Mouse (Mus musculus): ENCODE results near the gene Tmod2. TPM values are rescaled to one million over a fixed set of nuclear protein-coding genes. Genes with fewer than 3 reads are reported as not detected.
A peak's percentile ranks its signal among the peaks of the same experiment; 100 is the strongest.

The Tmod2 gene
- polyA plus RNA-seq, 1 experiment from 2014 or later: 112 TPM

GRCm38 (mm10) chr9:75599191-75599841 lies 11.8 kb downstream of the Tmod2 start:
- no peak overlapping the region for H3K4me2 ChIP-seq
- no peaks in the 10 kb centered on the region for H3K9me3 ChIP-seq
- no peak overlapping the region for H3K9ac ChIP-seq
- 44% methylated on average over 5 of the region's 5 CpGs for WGBS
- H3K27ac ChIP-seq: peak overlapping the region; percentile 59; the same call in 1 of the 2 replicates
- H3K4me1 ChIP-seq: peaks cover 19% of the 10 kb centered on the region
- no peak overlapping the region for H3K4me3 ChIP-seq (replicated peaks)
- ATAC-seq (ENCODE audit: low FRiP score): peak; percentile 90
- H3K36me3 ChIP-seq (replicated peaks): peaks cover 22% of the 10 kb centered on the region
- H3K27me3 ChIP-seq: no peaks in the 10 kb centered on the region

- no peak for ATAC-seq (ENCODE audit: low FRiP score)
- H3K4me3 ChIP-seq (replicated peaks): no peak overlapping the region
- no peak overlapping the region for H3K9ac ChIP-seq
- peaks cover 31% of the 10 kb centered on the region for H3K36me3 ChIP-seq (replicated peaks)
- no peak overlapping the region for H3K4me2 ChIP-seq
- H3K4me1 ChIP-seq: peaks cover 19% of the 10 kb centered on the region
- WGBS: 69% methylated on average over 4 of the region's 4 CpGs
- no peaks in the 10 kb centered on the region for H3K9me3 ChIP-seq
- no peaks in the 10 kb centered on the region for H3K27me3 ChIP-seq
- no peak overlapping the region for H3K27ac ChIP-seq
Observed at GRCm38 (mm10) chr9:75597596-75597995, 13.5 kb downstream of the Tmod2 start.

DNA sequence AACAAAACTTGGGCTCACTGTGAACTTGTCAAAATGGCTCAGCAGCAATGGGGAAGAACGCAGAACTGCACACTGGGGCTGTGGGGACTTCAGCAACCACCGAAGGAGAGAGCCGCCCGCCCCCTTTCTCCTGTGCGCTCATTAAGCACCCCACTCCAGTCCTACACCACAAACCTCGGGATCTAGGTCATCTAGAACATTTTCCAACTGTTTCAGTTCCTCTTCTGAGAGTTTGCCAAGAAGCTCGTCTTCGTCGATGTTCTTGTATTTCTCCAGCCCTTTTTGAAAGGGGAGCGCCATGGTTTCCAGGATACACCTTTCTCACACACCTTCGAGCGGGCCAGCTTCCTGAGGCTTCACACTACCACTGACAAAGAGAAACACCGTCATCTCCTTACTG lies 14.1 kb downstream of the Tmod2 start:
- 93% methylated on average over 13 of the region's 13 CpGs for WGBS
- H3K4me1 ChIP-seq: peaks cover 19% of the 10 kb centered on the region
- peaks cover 37% of the 10 kb centered on the region for H3K36me3 ChIP-seq (replicated peaks)
- no peak overlapping the region for H3K4me2 ChIP-seq
- no peak overlapping the region for H3K9ac ChIP-seq
- no peak overlapping the region for H3K4me3 ChIP-seq (replicated peaks)
- no peak for ATAC-seq (ENCODE audit: low FRiP score)
- no peaks in the 10 kb centered on the region for H3K9me3 ChIP-seq
- H3K27me3 ChIP-seq: no peaks in the 10 kb centered on the region
- H3K27ac ChIP-seq: no peak overlapping the region

GRCm38 (mm10) chr9:75593481-75593880 lies 17.6 kb downstream of the Tmod2 start:
- H3K9ac ChIP-seq: no peak overlapping the region
- no peak overlapping the region for H3K4me3 ChIP-seq (replicated peaks)
- H3K4me2 ChIP-seq: no peak overlapping the region
- no peak overlapping the region for H3K27ac ChIP-seq
- no peaks in the 10 kb centered on the region for H3K27me3 ChIP-seq
- peaks cover 67% of the 10 kb centered on the region for H3K36me3 ChIP-seq (replicated peaks)
- H3K9me3 ChIP-seq: no peaks in the 10 kb centered on the region
- 0 out of 2 replicates have a peak, but pooled peaks have one; percentile 11 for ATAC-seq (ENCODE audit: low FRiP score)
- WGBS: 85% methylated on average over 5 of the region's 5 CpGs
- H3K4me1 ChIP-seq: peaks cover 4% of the 10 kb centered on the region; the same call in 1 of the 2 replicates

GRCm38 (mm10) chr9:75589850-75590790 lies 21.0 kb downstream of the Tmod2 start:
- Histone ChIP-seq H3K9me3 (no peaks in the 10 kb centered on the region), H3K27ac (no peak overlapping the region), H3K9ac (no peak overlapping the region), H3K4me1 (no peaks in the 10 kb centered on the region), H3K4me2 (no peak overlapping the region), H3K27me3 (no peaks in the 10 kb centered on the region), H3K36me3 (replicated peaks) (peaks cover 92% of the 10 kb centered on the region), H3K4me3 (replicated peaks) (no peak overlapping the region)
- ATAC-seq (ENCODE audit: low FRiP score): no peak
- 78% methylated on average over 15 of the region's 15 CpGs for WGBS

DNA sequence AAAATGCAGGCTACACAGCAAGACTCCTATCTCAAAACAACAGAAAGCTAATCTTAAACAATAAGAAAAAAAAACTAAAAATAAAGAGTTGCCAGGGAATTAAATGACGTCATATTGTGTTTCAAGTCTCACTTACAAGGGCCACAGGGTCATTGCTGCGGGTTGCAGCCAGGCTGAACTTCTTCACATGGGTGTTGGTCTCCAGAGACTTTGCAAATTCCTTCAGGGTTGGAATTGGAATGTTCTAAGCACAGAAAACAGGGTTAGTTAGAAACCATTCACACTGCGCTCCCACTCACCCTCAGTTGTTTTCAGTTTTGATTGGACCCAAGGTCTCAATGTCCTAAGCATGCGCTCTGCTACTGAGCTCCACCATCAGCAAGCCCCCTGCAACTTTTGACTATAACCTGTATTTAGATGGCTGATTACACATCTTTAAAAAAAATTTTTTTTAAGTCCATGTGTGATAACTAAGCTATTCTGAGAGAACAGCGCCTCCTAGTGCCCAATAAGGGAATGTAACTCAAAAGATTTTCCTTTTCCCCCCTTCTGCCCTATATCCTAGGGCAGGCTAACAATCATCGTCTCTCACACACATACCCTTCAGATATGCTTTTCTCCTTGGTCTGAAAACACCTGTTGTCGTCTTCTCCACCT lies 29.3 kb downstream of the Tmod2 start:
- Histone ChIP-seq H3K4me3 (replicated peaks) (no peak overlapping the region), H3K27ac (no peak overlapping the region), H3K27me3 (no peaks in the 10 kb centered on the region), H3K36me3 (replicated peaks) (peaks cover 67% of the 10 kb centered on the region), H3K9ac (no peak overlapping the region), H3K4me2 (no peak overlapping the region), H3K9me3 (no peaks in the 10 kb centered on the region), H3K4me1 (no peaks in the 10 kb centered on the region)
- WGBS: 58% methylated on average over 7 of the region's 7 CpGs
- no peak for ATAC-seq (ENCODE audit: low FRiP score)

- ATAC-seq (ENCODE audit: low FRiP score): no peak
- no peaks in the 10 kb centered on the region for H3K9me3 ChIP-seq
- no peaks in the 10 kb centered on the region for H3K27me3 ChIP-seq
- no peaks in the 10 kb centered on the region for H3K4me1 ChIP-seq
- H3K4me2 ChIP-seq: no peak overlapping the region
- H3K36me3 ChIP-seq (replicated peaks): peaks cover 68% of the 10 kb centered on the region
- no peak overlapping the region for H3K27ac ChIP-seq
- WGBS: 88% methylated on average over 6 of the region's 6 CpGs
- H3K4me3 ChIP-seq (replicated peaks): no peak overlapping the region
- H3K9ac ChIP-seq: no peak overlapping the region
Observed at GRCm38 (mm10) chr9:75579321-75579720, 31.8 kb downstream of the Tmod2 start.

GRCm38 (mm10) chr9:75571036-75571942 lies 39.8 kb downstream of the Tmod2 start:
- H3K9me3 ChIP-seq: no peaks in the 10 kb centered on the region
- no peak overlapping the region for H3K4me2 ChIP-seq
- H3K27ac ChIP-seq: no peak overlapping the region
- H3K9ac ChIP-seq: no peak overlapping the region
- no peaks in the 10 kb centered on the region for H3K4me1 ChIP-seq
- ATAC-seq (ENCODE audit: low FRiP score): no peak
- no peak overlapping the region for H3K4me3 ChIP-seq (replicated peaks)
- H3K27me3 ChIP-seq: no peaks in the 10 kb centered on the region
- WGBS: 95% methylated on average over 5 of the region's 5 CpGs
- H3K36me3 ChIP-seq (replicated peaks): peaks cover 37% of the 10 kb centered on the region

DNA sequence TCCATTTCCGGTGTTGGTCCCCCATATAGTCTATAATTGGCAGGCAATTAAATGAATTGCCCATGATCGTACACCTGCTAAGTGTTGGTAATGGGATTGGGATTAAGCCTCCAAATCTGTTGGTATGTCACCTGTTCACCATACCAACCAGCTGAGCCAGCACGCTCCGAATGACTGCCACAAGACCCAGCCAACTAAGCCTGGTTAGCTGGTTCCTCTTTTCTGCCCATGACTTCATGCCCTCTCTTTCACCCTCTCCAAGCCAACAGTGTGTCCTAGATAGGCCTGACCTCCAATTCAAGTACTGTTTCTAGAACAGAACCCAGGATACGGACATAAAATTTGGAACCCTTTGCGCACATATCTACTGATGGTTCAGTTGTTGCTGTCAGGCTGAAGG lies 42.7 kb downstream of the Tmod2 start:
- Histone ChIP-seq H3K4me1 (no peaks in the 10 kb centered on the region), H3K4me3 (replicated peaks) (no peak overlapping the region), H3K4me2 (no peak overlapping the region), H3K27me3 (no peaks in the 10 kb centered on the region), H3K9ac (no peak overlapping the region), H3K27ac (no peak overlapping the region), H3K36me3 (replicated peaks) (peaks cover 10% of the 10 kb centered on the region), H3K9me3 (no peaks in the 10 kb centered on the region)
- no peak for ATAC-seq (ENCODE audit: low FRiP score)
- WGBS: 88% methylated on average over 6 of the region's 6 CpGs

- Histone ChIP-seq H3K4me1 (no peaks in the 10 kb centered on the region), H3K9me3 (no peaks in the 10 kb centered on the region), H3K4me2 (no peak overlapping the region), H3K27ac (no peak overlapping the region), H3K36me3 (replicated peaks) (no peaks in the 10 kb centered on the region; the same call in 1 of the 2 replicates), H3K4me3 (replicated peaks) (no peak overlapping the region), H3K9ac (no peak overlapping the region), H3K27me3 (peaks cover 3% of the 10 kb centered on the region; the same call in 1 of the 2 replicates)
- no peak for ATAC-seq (ENCODE audit: low FRiP score)
- 89% methylated on average over 6 of the region's 6 CpGs for WGBS
Observed at GRCm38 (mm10) chr9:75564892-75565291, 46.2 kb downstream of the Tmod2 start.

- no peak overlapping the region for H3K27ac ChIP-seq
- no peaks in the 10 kb centered on the region for H3K9me3 ChIP-seq
- no peak overlapping the region for H3K9ac ChIP-seq
- WGBS: 95% methylated on average over 6 of the region's 6 CpGs
- no peaks in the 10 kb centered on the region for H3K36me3 ChIP-seq (replicated peaks)
- no peak overlapping the region for H3K4me2 ChIP-seq
- ATAC-seq (ENCODE audit: low FRiP score): no peak
- peaks cover 3% of the 10 kb centered on the region; the same call in 1 of the 2 replicates for H3K27me3 ChIP-seq
- H3K4me1 ChIP-seq: peaks cover 3% of the 10 kb centered on the region
- H3K4me3 ChIP-seq (replicated peaks): no peak overlapping the region
Observed at GRCm38 (mm10) chr9:75563622-75564021, 47.5 kb downstream of the Tmod2 start.

Data from forebrain, embryonic 12.5 days (tissue).